Mouse (Mus musculus) intestine, postnatal 0 days (tissue): Measurements from ENCODE around the gene Zc3h7b. TPM values are rescaled to one million over a fixed set of nuclear protein-coding genes. Genes with fewer than 3 reads are reported as not detected.

Source experiments
- ATAC-seq: fragments of 200-750 bp; cut with Nextera tagmentation; 2 replicates; pipeline ENCODE4 v1.8.0; 2017; ENCODE audit warnings: mild to moderate bottlenecking, moderate TSS enrichment, moderate library complexity
- H3K27ac ChIP-seq: fragments of 300-500 bp; sonication (generic); 2 replicates; pipeline ENCODE4 v1.5.1; 2014; ENCODE audit warnings: mild to moderate bottlenecking, low read depth, low read length, moderate library complexity
- H3K27me3 ChIP-seq: fragments of 300-500 bp; sonication (generic); replicated peaks from 2 replicates; pipeline ENCODE4 v1.6.1; 2014; ENCODE audit warnings: low read length, mixed read lengths; ENCODE audit not compliant: control insufficient read depth, insufficient read depth
- H3K36me3 ChIP-seq: fragments of 300-500 bp; sonication (generic); 2 replicates; pipeline ENCODE4 v1.6.1; 2014; ENCODE audit warnings: mild to moderate bottlenecking, moderate library complexity; ENCODE audit not compliant: control insufficient read depth, insufficient read depth
- H3K4me1 ChIP-seq: fragments of 300-500 bp; sonication (generic); replicated peaks from 2 replicates; pipeline ENCODE4 v1.6.1; 2014; ENCODE audit warnings: antibody characterized with exemption, low read length, mixed read lengths; ENCODE audit not compliant: control insufficient read depth, insufficient read depth
- H3K4me2 ChIP-seq: fragments of 300-500 bp; sonication (generic); replicated peaks from 2 replicates; pipeline ENCODE4 v1.6.1; 2014; ENCODE audit warnings: low read depth, mild to moderate bottlenecking, moderate library complexity
- H3K4me3 ChIP-seq: fragments of 300-500 bp; sonication (generic); 2 replicates; pipeline ENCODE4 v1.5.1; 2014; ENCODE audit warnings: low read depth, low read length
- H3K9ac ChIP-seq: fragments of 300-500 bp; sonication (generic); 2 replicates; pipeline ENCODE4 v1.6.1; 2014; ENCODE audit warnings: mild to moderate bottlenecking, low read depth, low read length
- H3K9me3 ChIP-seq: fragments of 300-500 bp; sonication (generic); 2 replicates; pipeline ENCODE4 v1.6.1; 2016; ENCODE audit warnings: mixed run types; ENCODE audit not compliant: control insufficient read depth
- CTCF ChIP-seq: sonication (generic); IDR thresholded peaks from 2 replicates; pipeline ENCODE4 v1.5.1; 2016; ENCODE audit warnings: low read depth, mild to moderate bottlenecking, control low read depth, antibody characterized with exemption, moderate library complexity
- WGBS: fragments of 180-500 bp; shearing (Covaris S2); extraction: QIAGEN DNeasy Blood & Tissue Kit; methylation state at CpG from one replicate; pipeline ENCODE4 v1.1.7; 2014; 5-methylcytosine and 5-hydroxymethylcytosine counted together
- polyA plus RNA-seq: library from polyadenylated mRNA; unstranded; fragments of >200 nt; fragmentation: Nextera tagmentation; extraction: Ambion mirVana; gene quantifications from 2 replicates; pipeline ENCODE4 v1.2.1, GENCODE M21; 2015

The Zc3h7b gene
- polyA plus RNA-seq, 1 experiment from 2014 or later: 7.3 TPM

- no peak overlapping the region for H3K9ac ChIP-seq
- H3K4me1 ChIP-seq: no peaks in the 10 kb centered on the region
- H3K27ac ChIP-seq: no peak overlapping the region
- no peaks in the 10 kb centered on the region for H3K9me3 ChIP-seq
- H3K4me3 ChIP-seq: no peak overlapping the region
- peaks cover 49% of the 10 kb centered on the region for H3K36me3 ChIP-seq
- no peak for TF ChIP-seq CTCF
- WGBS: 97% methylated on average over 13 of the region's 13 CpGs
- H3K27me3 ChIP-seq: no peaks in the 10 kb centered on the region; the same call in 1 of the 2 replicates
- no peak overlapping the region for H3K4me2 ChIP-seq
- ATAC-seq: no peak
Observed at GRCm38 (mm10) chr15:81787525-81787924, 42.7 kb downstream of the Zc3h7b start.

GRCm38 (mm10) chr15:81792444-81792843 is 47.6 kb downstream of the Zc3h7b start:
- no peak overlapping the region for H3K4me3 ChIP-seq
- no peaks in the 10 kb centered on the region for H3K27me3 ChIP-seq
- no peak overlapping the region for H3K27ac ChIP-seq

GRCm38 (mm10) chr15:81796228-81796627 is 51.4 kb downstream of the Zc3h7b start:
- H3K9ac ChIP-seq: no peak overlapping the region
- no peak overlapping the region for H3K4me2 ChIP-seq
- TF ChIP-seq CTCF: peak; percentile 80
- WGBS: 73% methylated on average over 3 of the region's 3 CpGs
- H3K27ac ChIP-seq: no peak overlapping the region
- no peaks in the 10 kb centered on the region for H3K4me1 ChIP-seq
- ATAC-seq: 0 out of 2 replicates have a peak, but pooled peaks have one; percentile 17
- H3K9me3 ChIP-seq: no peaks in the 10 kb centered on the region
- H3K4me3 ChIP-seq: no peak overlapping the region
- H3K27me3 ChIP-seq: no peaks in the 10 kb centered on the region
- H3K36me3 ChIP-seq: peaks cover 28% of the 10 kb centered on the region; the same call in 1 of the 2 replicates

More at GRCm38 (mm10) chr15:81792444-81792843, 47.6 kb downstream of the Zc3h7b start:
- H3K9me3 ChIP-seq: no peaks in the 10 kb centered on the region
- WGBS: 91% methylated on average over 9 of the region's 9 CpGs
- no peak overlapping the region for H3K4me2 ChIP-seq
- peaks cover 35% of the 10 kb centered on the region for H3K36me3 ChIP-seq
- no peak for TF ChIP-seq CTCF
- no peak for ATAC-seq
- H3K9ac ChIP-seq: no peak overlapping the region
- no peaks in the 10 kb centered on the region for H3K4me1 ChIP-seq

- H3K9ac ChIP-seq: no peak overlapping the region
- peaks cover 13% of the 10 kb centered on the region; the same call in 1 of the 2 replicates for H3K36me3 ChIP-seq
- H3K4me1 ChIP-seq: no peaks in the 10 kb centered on the region
- ATAC-seq: no peak
- H3K4me3 ChIP-seq: no peak overlapping the region
- no peak overlapping the region for H3K4me2 ChIP-seq
- TF ChIP-seq CTCF: no peak
- H3K27ac ChIP-seq: no peak overlapping the region
- no peaks in the 10 kb centered on the region for H3K27me3 ChIP-seq
- WGBS: 85% methylated on average over 6 of the region's 6 CpGs
- no peaks in the 10 kb centered on the region for H3K9me3 ChIP-seq
Observed at GRCm38 (mm10) chr15:81797861-81798260, 53.0 kb downstream of the Zc3h7b start.

GRCm38 (mm10) chr15:81798421-81798820 is 53.6 kb downstream of the Zc3h7b start:
- H3K4me3 ChIP-seq: no peak overlapping the region
- H3K36me3 ChIP-seq: peaks cover 8% of the 10 kb centered on the region; the same call in 1 of the 2 replicates
- TF ChIP-seq CTCF: no peak
- no peaks in the 10 kb centered on the region for H3K4me1 ChIP-seq
- no peaks in the 10 kb centered on the region for H3K9me3 ChIP-seq
- H3K27ac ChIP-seq: no peak overlapping the region
- H3K9ac ChIP-seq: no peak overlapping the region
- no peak for ATAC-seq
- no peaks in the 10 kb centered on the region for H3K27me3 ChIP-seq
- WGBS: 90% methylated on average over 4 of the region's 4 CpGs
- H3K4me2 ChIP-seq: no peak overlapping the region

- Histone ChIP-seq H3K4me1 (no peaks in the 10 kb centered on the region), H3K4me2 (no peak overlapping the region), H3K9ac (no peak overlapping the region), H3K27me3 (no peaks in the 10 kb centered on the region), H3K4me3 (no peak overlapping the region), H3K36me3 (0 out of 2 replicates have a peak, but pooled peaks cover 4% of the 10 kb centered on the region), H3K9me3 (no peaks in the 10 kb centered on the region), H3K27ac (no peak overlapping the region)
- no peak for ATAC-seq
- 46% methylated on average over 3 of the region's 3 CpGs for WGBS
- TF ChIP-seq CTCF: no peak
Observed at GRCm38 (mm10) chr15:81800391-81800790, 55.5 kb downstream of the Zc3h7b start.
